Mouse (Mus musculus): ENCODE measurements around the gene Gm5767. TPM values are rescaled to one million over a fixed set of nuclear protein-coding genes. Genes with fewer than 3 reads are reported as not detected.

Gene Gm5767
- polyA plus RNA-seq (2012; rRNA removed) (0.07 TPM in 1 of 2 replicates, not detected in the other), polyA plus RNA-seq (2014; fragmentation: Nextera tagmentation; extraction: Ambion mirVana) (not detected in 2 replicates)

GRCm38 (mm10) chr16:8680470-8680869 is at the start of gene Gm5767:
Gene Gm5767 (plus strand): TSS chr16:8680770.
- DNase-seq (ENCODE audit: low read depth in 3 of 3, low spot score in 3 of 3) (no peak), ATAC-seq (ENCODE audit: insufficient read depth) (no peak)
- Histone ChIP-seq H3K9ac (replicated peaks) (no peak within 1 kb of the TSS; the same call in 1 of the 2 replicates), H3K4me2 (ENCODE audit: low read depth) (no peak within 1 kb of the TSS), H3K4me3 (ENCODE audit: insufficient read depth in 1 of 2, low read depth in 2 of 2, low read length in 2 of 2) (no peak within 1 kb of the TSS), H3K27me3 (ENCODE audit: control insufficient read depth, insufficient read depth, low read length) (no peaks in the 10 kb centered on the region), H3K36me3 (replicated peaks; ENCODE audit: control insufficient read depth, insufficient read depth, low read depth) (peaks cover 1% of the 10 kb centered on the region), H3K27ac (peak within 1 kb of the TSS; percentile 98), H3K4me1 (replicated peaks; ENCODE audit: control insufficient read depth in 2 of 2, insufficient read depth in 2 of 2, low read length in 1 of 2) (peaks cover 41 to 49% of the 10 kb centered on the region in 2 experiments), H3K9me3 (ENCODE audit: control insufficient read depth, low read length) (no peaks in the 10 kb centered on the region)
- TF ChIP-seq EP300 (IDR thresholded peaks at IDR 0.05; ENCODE audit: low read depth) (no peak), CTCF (IDR thresholded peaks at IDR 0.05; ENCODE audit: low read depth) (no peak)
- 83% methylated on average over 5 of the region's 5 CpGs for WGBS (ENCODE audit: insufficient replicate concordance)

GRCm38 (mm10) chr16:8631428-8631827 is 49.1 kb upstream of the Gm5767 start:
- Histone ChIP-seq H3K27ac (no peak overlapping the region), H3K4me3 (ENCODE audit: insufficient read depth in 1 of 2, low read depth in 2 of 2, low read length in 2 of 2) (no peak overlapping the region)

GRCm38 (mm10) chr16:8636867-8637216 is 43.7 kb upstream of the Gm5767 start:
- peak overlapping the region; percentile 73 for H3K9ac ChIP-seq (replicated peaks)
- peak overlapping the region; percentile 78 to 94 for H3K4me3 ChIP-seq (ENCODE audit: insufficient read depth in 1 of 2, low read depth in 2 of 2, low read length in 2 of 2)
- TF ChIP-seq CTCF (IDR thresholded peaks at IDR 0.05; ENCODE audit: low read depth) (no peak), EP300 (IDR thresholded peaks at IDR 0.05; ENCODE audit: low read depth) (no peak)
- ATAC-seq (ENCODE audit: insufficient read depth) (peak; percentile 29; the same call in 1 of the 2 replicates), DNase-seq (ENCODE audit: low read depth in 3 of 3, low spot score in 3 of 3) (no peak)
- peak overlapping the region; percentile 91 for H3K4me2 ChIP-seq (ENCODE audit: low read depth)
- no peaks in the 10 kb centered on the region for H3K9me3 ChIP-seq (ENCODE audit: control insufficient read depth, low read length)
- peaks cover 14% of the 10 kb centered on the region for H3K36me3 ChIP-seq (replicated peaks; ENCODE audit: control insufficient read depth, insufficient read depth, low read depth)
- peaks cover 19 to 23% of the 10 kb centered on the region in 2 experiments for H3K4me1 ChIP-seq (replicated peaks; ENCODE audit: control insufficient read depth in 2 of 2, insufficient read depth in 2 of 2, low read length in 1 of 2)
- H3K27me3 ChIP-seq (ENCODE audit: control insufficient read depth, insufficient read depth, low read length) = no peaks in the 10 kb centered on the region
- WGBS (ENCODE audit: insufficient replicate concordance) = 0% methylated on average over 13 of the region's 13 CpGs
- H3K27ac ChIP-seq = peak overlapping the region; percentile 79

More at GRCm38 (mm10) chr16:8631428-8631827, 49.1 kb upstream of the Gm5767 start:
- DNase-seq (ENCODE audit: low read depth in 3 of 3, low spot score in 3 of 3) = no peak
- no peaks in the 10 kb centered on the region for H3K9me3 ChIP-seq (ENCODE audit: control insufficient read depth, low read length)
- TF ChIP-seq EP300 (IDR thresholded peaks at IDR 0.05; ENCODE audit: low read depth) = no peak
- no peak for TF ChIP-seq CTCF (IDR thresholded peaks at IDR 0.05; ENCODE audit: low read depth)
- H3K4me1 ChIP-seq (replicated peaks; ENCODE audit: control insufficient read depth in 2 of 2, insufficient read depth in 2 of 2, low read length in 1 of 2) = peaks cover 3 to 6% of the 10 kb centered on the region in 2 experiments; a peak in 1 of 4 replicates
- no peak overlapping the region for H3K9ac ChIP-seq (replicated peaks)
- H3K27me3 ChIP-seq (ENCODE audit: control insufficient read depth, insufficient read depth, low read length) = no peaks in the 10 kb centered on the region
- no peak overlapping the region for H3K4me2 ChIP-seq (ENCODE audit: low read depth)
- ATAC-seq (ENCODE audit: insufficient read depth) = no peak
- peaks cover 20% of the 10 kb centered on the region for H3K36me3 ChIP-seq (replicated peaks; ENCODE audit: control insufficient read depth, insufficient read depth, low read depth)
- WGBS (ENCODE audit: insufficient replicate concordance) = 42% methylated on average over 5 of the region's 5 CpGs

DNA sequence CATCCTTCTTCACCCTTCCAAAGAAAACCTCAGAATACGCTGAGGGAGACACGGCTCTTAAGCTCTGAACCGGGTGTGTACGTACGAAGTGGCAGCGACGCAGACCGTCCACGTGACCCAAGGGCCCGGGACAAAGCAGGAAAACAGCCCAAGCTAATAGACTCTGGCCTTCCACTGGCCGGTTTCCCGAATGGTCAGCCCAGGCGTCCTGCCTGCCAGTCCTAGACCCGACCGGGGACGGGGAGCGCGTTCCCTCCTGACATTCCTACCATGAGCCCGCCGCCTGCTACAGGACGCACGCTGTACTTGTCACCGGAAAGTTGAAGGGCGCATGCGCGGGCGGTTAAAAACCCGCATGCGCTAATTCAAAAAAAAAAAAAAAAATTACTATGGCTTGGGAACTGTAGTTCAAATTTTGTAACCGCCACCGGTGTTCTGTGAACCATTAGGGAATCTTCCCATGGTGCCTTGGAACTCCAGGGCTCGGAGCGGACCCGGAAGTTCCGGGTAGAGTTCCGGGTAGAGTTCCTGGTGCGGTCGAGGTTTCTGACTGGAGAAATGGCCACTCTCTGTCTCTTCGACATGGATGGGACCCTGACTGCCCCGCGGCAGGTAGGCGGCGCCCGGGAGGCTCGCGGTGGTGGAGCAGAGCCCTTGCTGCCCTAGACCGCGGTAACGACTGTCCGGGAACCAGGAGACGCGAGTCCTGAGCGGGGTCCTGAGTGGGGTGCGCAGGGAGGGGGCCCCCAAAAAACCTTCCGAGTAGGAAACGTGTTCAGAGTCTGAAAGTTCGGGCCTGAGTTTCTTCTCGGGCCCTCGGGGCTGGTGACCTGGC is 43.1 kb upstream of the Gm5767 start, which contains the start of the genes Pmm2 and Tmem186:
Gene Pmm2, plus strand, starts transcription at position 458 of the 835 bp plus-strand sequence.
Gene Tmem186, minus strand, starts transcription at position 496 of the 835 bp plus-strand sequence.
- DNase-seq (ENCODE audit: low read depth in 3 of 3, low spot score in 3 of 3) = peak; percentile 71 to 83 (median 77)
- WGBS (ENCODE audit: insufficient replicate concordance) = under 1% methylated on average over 59 of the region's 59 CpGs
- Histone ChIP-seq H3K9me3 (ENCODE audit: control insufficient read depth, low read length) (no peaks in the 10 kb centered on the region), H3K9ac (replicated peaks) (peak within 1 kb of the TSS; percentile 73), H3K27ac (peak within 1 kb of the TSS; percentile 79), H3K4me2 (ENCODE audit: low read depth) (peak within 1 kb of the TSS; percentile 91), H3K4me1 (replicated peaks; ENCODE audit: control insufficient read depth in 2 of 2, insufficient read depth in 2 of 2, low read length in 1 of 2) (peaks cover 19 to 23% of the 10 kb centered on the region in 2 experiments), H3K36me3 (replicated peaks; ENCODE audit: control insufficient read depth, insufficient read depth, low read depth) (peaks cover 14% of the 10 kb centered on the region), H3K4me3 (ENCODE audit: insufficient read depth in 1 of 2, low read depth in 2 of 2, low read length in 2 of 2) (peak within 1 kb of the TSS; percentile 78 to 94), H3K27me3 (ENCODE audit: control insufficient read depth, insufficient read depth, low read length) (no peaks in the 10 kb centered on the region)
- TF ChIP-seq EP300 (IDR thresholded peaks at IDR 0.05; ENCODE audit: low read depth) (0 out of 2 replicates have a peak, but pooled peaks have one; percentile 23), CTCF (IDR thresholded peaks at IDR 0.05; ENCODE audit: low read depth) (peak; percentile 66)
- peak; percentile 84 for ATAC-seq (ENCODE audit: insufficient read depth)

DNA sequence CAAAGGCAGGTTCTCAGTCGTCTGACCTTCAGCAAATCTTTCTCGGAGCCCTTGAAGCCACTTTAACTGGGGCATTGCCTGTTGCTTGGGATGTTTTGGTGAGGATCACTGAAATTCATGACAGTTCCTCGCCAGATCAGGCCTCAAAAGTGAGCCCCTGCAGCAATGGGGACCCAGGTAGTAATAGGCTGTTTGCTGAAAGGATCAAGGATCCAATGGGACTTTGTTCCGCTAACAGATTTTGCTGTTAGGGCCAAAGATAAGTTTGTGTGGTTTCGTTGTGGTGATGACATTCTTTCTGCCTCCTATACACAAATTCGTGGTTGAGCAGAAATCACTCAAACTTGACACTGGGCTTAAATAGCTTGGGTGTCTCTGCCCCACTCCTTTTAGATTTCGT is 42.4 kb upstream of the Gm5767 start:
- Histone ChIP-seq H3K27me3 (ENCODE audit: control insufficient read depth, insufficient read depth, low read length) (no peaks in the 10 kb centered on the region), H3K9me3 (ENCODE audit: control insufficient read depth, low read length) (no peaks in the 10 kb centered on the region), H3K4me3 (ENCODE audit: insufficient read depth in 1 of 2, low read depth in 2 of 2, low read length in 2 of 2) (peak overlapping the region; percentile 78 to 94), H3K9ac (replicated peaks) (peak overlapping the region; percentile 73), H3K27ac (peak overlapping the region; percentile 79), H3K4me2 (ENCODE audit: low read depth) (peak overlapping the region; percentile 91), H3K36me3 (replicated peaks; ENCODE audit: control insufficient read depth, insufficient read depth, low read depth) (peaks cover 19% of the 10 kb centered on the region), H3K4me1 (replicated peaks; ENCODE audit: control insufficient read depth in 2 of 2, insufficient read depth in 2 of 2, low read length in 1 of 2) (peaks cover 19 to 23% of the 10 kb centered on the region in 2 experiments)
- WGBS (ENCODE audit: insufficient replicate concordance) = 10% methylated on average over 7 of the region's 7 CpGs
- TF ChIP-seq CTCF (IDR thresholded peaks at IDR 0.05; ENCODE audit: low read depth) (no peak), EP300 (IDR thresholded peaks at IDR 0.05; ENCODE audit: low read depth) (no peak)
- DNase-seq (ENCODE audit: low read depth in 3 of 3, low spot score in 3 of 3) (no peak), ATAC-seq (ENCODE audit: insufficient read depth) (no peak)
